Mouse (Mus musculus) lung, postnatal 0 days (tissue): ENCODE data around the gene 4931406P16Rik. TPM values are rescaled to one million over a fixed set of nuclear protein-coding genes. Genes with fewer than 3 reads are reported as not detected.

ENCODE experiments used
- ATAC-seq: fragments of 200-750 bp; cut with Nextera tagmentation; 2 replicates; pipeline ENCODE4 v1.8.0; 2017; ENCODE audit warnings: moderate library complexity
- DNase-seq: peaks from one replicate; pipeline ENCODE4 v3.0.0-alpha.2; 2016; ENCODE audit warnings: low spot score
- H3K27ac ChIP-seq: fragments of 300-500 bp; sonication (generic); 2 replicates; pipeline ENCODE4 v1.5.1; 2014; ENCODE audit warnings: antibody characterized with exemption, mild to moderate bottlenecking, low read length, mixed read lengths
- H3K27me3 ChIP-seq: fragments of 300-500 bp; sonication (generic); replicated peaks from 2 replicates; pipeline ENCODE4 v1.6.1; 2014; ENCODE audit warnings: low read length, mixed read lengths; ENCODE audit not compliant: insufficient read depth
- H3K36me3 ChIP-seq: fragments of 300-500 bp; sonication (generic); 2 replicates; pipeline ENCODE4 v1.6.1; 2014; ENCODE audit warnings: low read length, mixed read lengths; ENCODE audit not compliant: insufficient read depth
- H3K4me1 ChIP-seq: fragments of 300-500 bp; sonication (generic); 2 replicates; pipeline ENCODE4 v1.6.1; 2014; ENCODE audit warnings: antibody characterized with exemption, low read depth, low read length, mixed read lengths; ENCODE audit not compliant: insufficient read depth
- H3K4me2 ChIP-seq: fragments of 300-500 bp; sonication (generic); replicated peaks from 2 replicates; pipeline ENCODE4 v1.6.1; 2014; ENCODE audit warnings: low read depth, mild to moderate bottlenecking, low read length, moderate library complexity, mixed read lengths
- H3K4me3 ChIP-seq: fragments of 300-500 bp; sonication (generic); 2 replicates; pipeline ENCODE4 v1.5.1; 2014; ENCODE audit warnings: low read depth, low read length
- H3K9ac ChIP-seq: fragments of 300-500 bp; sonication (generic); replicated peaks from 2 replicates; pipeline ENCODE4 v1.6.1; 2014; ENCODE audit warnings: low read depth, mild to moderate bottlenecking
- H3K9me3 ChIP-seq: fragments of 300-500 bp; sonication (generic); 2 replicates; pipeline ENCODE4 v1.6.1; 2016; ENCODE audit warnings: low read length, mixed read lengths
- CTCF ChIP-seq: IDR thresholded peaks from 2 replicates; pipeline ENCODE4 v1.5.1; 2016; ENCODE audit warnings: antibody characterized with exemption, mild to moderate bottlenecking
- EP300 ChIP-seq: IDR thresholded peaks from 2 replicates; pipeline ENCODE4 v1.6.1; 2016; ENCODE audit warnings: antibody characterized with exemption, mild to moderate bottlenecking, control low read depth
- WGBS: fragments of 180-500 bp; shearing (Covaris S2); extraction: QIAGEN DNeasy Blood & Tissue Kit; methylation state at CpG from one replicate; pipeline ENCODE4 v1.1.7; 2014; 5-methylcytosine and 5-hydroxymethylcytosine counted together
- polyA plus RNA-seq: library from polyadenylated mRNA; unstranded; fragments of >200 nt; fragmentation: Nextera tagmentation; extraction: Ambion mirVana; gene quantifications from 2 replicates; pipeline ENCODE4 v1.2.1, GENCODE M21; 2015

The 4931406P16Rik gene
- polyA plus RNA-seq, 1 experiment from 2014 or later, result 57.3 TPM

DNA sequence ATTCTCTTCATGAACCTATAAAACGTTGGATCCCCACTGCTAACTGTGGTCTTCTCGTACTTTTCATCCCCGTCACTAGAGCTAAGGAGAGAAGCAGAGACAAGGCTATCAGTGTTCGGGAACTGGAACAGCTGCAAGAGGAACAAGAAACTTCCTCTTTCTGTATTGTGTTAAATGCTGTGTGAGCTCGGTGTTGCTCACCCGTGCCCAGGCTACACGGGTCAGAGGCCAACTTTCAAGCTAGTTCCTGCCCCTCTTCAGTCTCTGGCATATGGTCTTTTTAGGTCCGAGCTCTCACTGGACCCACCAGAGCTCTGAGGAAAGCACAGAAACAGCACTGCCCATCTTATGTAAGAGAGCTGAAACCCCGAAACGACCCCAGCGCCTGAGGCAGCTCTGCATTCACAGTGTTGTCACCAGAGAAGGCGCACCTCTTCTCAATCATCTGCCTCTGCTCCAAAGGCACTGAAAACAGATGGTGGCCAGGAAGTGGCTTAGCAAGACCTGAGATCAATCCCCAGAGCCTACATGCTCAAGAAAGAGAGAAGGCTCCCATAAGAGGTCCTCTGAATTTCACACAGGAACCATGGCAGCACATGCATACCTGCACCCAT is 123.9 kb downstream of the 4931406P16Rik start:
- H3K27ac ChIP-seq, result no peak overlapping the region
- peaks cover 38% of the 10 kb centered on the region; the same call in 1 of the 2 replicates for H3K36me3 ChIP-seq
- no peak overlapping the region for H3K4me2 ChIP-seq
- no peak overlapping the region for H3K4me3 ChIP-seq
- H3K4me1 ChIP-seq, result no peaks in the 10 kb centered on the region
- no peaks in the 10 kb centered on the region for H3K27me3 ChIP-seq
- DNase-seq, result peak; percentile 5
- no peak for ATAC-seq
- no peak overlapping the region for H3K9ac ChIP-seq
- TF ChIP-seq EP300 (no peak), CTCF (no peak)
- no peaks in the 10 kb centered on the region for H3K9me3 ChIP-seq
- WGBS, result 85% methylated on average over 12 of the region's 12 CpGs

Other genes with a start within 250 kb of the 4931406P16Rik start
- not detected in 2 replicates for gene Scgb1b30, start 218.1 kb downstream of the 4931406P16Rik start, polyA plus RNA-seq
- gene Wtip, start 180.3 kb downstream of the 4931406P16Rik start, polyA plus RNA-seq, result 7.9 and 8.5 TPM in 2 replicates
- 82.8 and 91.2 TPM in 2 replicates for gene Uba2, start 144.0 kb downstream of the 4931406P16Rik start, polyA plus RNA-seq
- gene Pdcd2l, start 116.9 kb downstream of the 4931406P16Rik start, polyA plus RNA-seq, result 34.0 and 37.9 TPM in 2 replicates
- 122 and 123 TPM in 2 replicates for gene Gpi1, start 83.2 kb downstream of the 4931406P16Rik start, polyA plus RNA-seq
- gene Gm6096, start 62.5 kb downstream of the 4931406P16Rik start, polyA plus RNA-seq, result not detected in 2 replicates
- 76.1 and 80.2 TPM in 2 replicates for gene Lsm14a, start 79.8 kb upstream of the 4931406P16Rik start, polyA plus RNA-seq